Mouse (Mus musculus) thymus, adult 2 months (tissue): ENCODE results near the gene Spib.

Experiments used
- CTCF ChIP-seq: fragments of 200-500 bp; IDR thresholded peaks from 2 replicates; pipeline ENCODE4 v1.5.1; 2012; ENCODE audit warnings: mild to moderate bottlenecking, control low read depth, low read length, moderate library complexity, borderline replicate concordance; ENCODE audit not compliant: control insufficient read depth, poor library complexity, insufficient read depth; ENCODE audit errors: extremely low read depth
- POLR2A ChIP-seq: fragments of 200-500 bp; IDR thresholded peaks from 2 replicates; pipeline ENCODE4 v1.6.1; 2012; ENCODE audit warnings: mild to moderate bottlenecking, low read length, control low read depth, moderate library complexity; ENCODE audit not compliant: control insufficient read depth, poor library complexity, insufficient read depth; ENCODE audit errors: extremely low read depth

DNA sequence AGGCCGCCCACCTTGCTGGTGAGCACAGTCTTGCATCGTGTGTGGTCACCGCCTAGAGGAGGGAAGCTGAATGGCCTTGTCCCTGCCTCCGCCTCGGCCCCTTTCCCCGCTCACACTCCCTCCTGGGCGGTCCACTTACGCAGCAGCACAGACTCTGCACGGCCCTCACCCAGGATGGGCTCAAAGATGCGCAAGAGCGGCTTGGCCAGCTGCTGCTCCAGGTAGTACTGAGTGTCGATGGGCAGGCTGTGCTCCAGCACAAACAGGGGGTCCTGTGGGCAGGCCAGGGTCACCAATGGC is 1.8 kb upstream of the Spib start:
- no peak for TF ChIP-seq CTCF
- TF ChIP-seq POLR2A = no peak
